Mouse (Mus musculus) heart, postnatal 4 days (tissue): ENCODE measurements around the gene Golga3. TPM values are rescaled to one million over a fixed set of nuclear protein-coding genes. Genes with fewer than 3 reads are reported as not detected.
A peak's percentile ranks its signal among the peaks of the same experiment; 100 is the strongest.

ENCODE experiments used
- DNase-seq: peaks from one replicate; pipeline ENCODE4 v3.0.0; 2021
- total RNA-seq, 2 experiments: library from RNA; stranded (reverse); gene quantifications; 2 replicates each; pipeline ENCODE4 v1.2.3; 2021

The Golga3 gene
- 10 to 100 TPM; 35.5 to 38.7 TPM for total RNA-seq

DNA sequence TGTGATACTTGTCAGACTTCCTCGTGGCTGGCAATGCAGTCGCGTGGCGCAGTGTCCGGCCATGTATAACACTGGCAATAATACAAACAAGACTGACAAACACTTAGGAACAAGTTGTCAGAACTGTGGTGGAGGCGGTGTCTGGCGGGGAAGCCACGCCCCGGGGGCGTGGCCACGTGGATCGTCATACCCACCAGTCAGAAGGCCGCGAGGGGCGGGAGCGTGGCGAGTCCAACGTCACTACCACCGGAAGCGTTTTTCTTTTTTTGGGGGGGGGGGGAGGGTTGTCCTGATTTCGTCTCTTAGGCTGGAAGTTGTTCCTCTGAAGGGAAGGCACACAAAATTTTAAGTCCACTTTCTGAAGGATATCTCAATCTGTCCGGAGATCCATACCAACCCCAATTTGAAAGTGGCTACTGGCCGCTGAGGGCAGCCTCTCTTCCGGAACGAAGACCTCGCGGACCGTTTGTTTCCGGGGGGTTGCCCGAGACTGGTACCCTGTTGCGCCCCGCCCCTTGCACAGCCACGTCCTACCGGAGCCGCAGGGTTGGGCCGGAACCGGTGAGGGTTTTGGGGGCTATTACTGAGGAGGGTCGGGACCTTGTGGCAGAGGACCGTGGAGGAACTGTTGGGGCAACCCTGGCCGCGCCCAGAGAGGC is at the start of gene Golga3:
TSS of gene Golga3 (plus strand) at position 340 of the 659 bp plus-strand sequence.
- DNase-seq, result peak; percentile 95

DNA sequence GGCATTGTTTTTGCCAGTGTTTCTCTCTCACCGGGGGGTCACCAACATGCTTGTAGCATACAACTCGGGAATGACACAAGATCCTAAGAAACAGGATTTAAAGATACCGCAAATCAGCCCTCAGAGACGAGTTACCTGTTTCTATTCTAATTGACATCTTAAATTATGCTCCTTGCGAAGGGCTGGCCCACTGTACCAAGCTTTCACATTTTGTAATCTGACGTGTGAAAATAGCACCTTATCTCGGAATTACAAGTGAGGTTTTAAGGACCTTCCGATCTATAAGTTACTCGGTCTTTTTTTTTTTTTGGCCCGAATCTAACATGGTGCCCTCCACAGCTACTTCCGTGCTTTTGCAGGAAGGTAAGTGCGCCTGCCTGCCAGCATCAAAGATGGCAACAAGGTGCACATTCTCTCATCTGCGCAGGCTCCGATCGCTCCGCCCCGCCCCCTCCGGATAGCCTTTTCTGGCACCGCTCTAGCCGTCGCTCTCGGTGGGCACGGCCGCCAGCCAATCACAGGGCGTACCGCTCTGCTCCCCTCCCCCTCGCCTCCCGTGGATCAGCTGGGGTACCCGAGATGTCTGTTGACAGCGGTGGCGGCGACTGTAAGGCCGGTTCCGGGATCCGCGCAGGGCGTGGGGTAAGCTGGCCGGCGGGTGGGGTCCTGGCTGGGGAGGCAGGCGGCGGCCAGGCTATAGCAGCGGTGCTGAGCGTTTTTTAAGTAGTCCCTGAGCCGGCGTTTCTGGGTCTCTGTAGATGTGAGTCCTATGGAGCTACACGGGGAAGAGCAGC is 41.0 kb upstream of the Golga3 start, which contains the start of gene Chfr:
TSS of gene Chfr (plus strand) at position 550 of the 794 bp plus-strand sequence.
- DNase-seq, result peak; percentile 99

DNA sequence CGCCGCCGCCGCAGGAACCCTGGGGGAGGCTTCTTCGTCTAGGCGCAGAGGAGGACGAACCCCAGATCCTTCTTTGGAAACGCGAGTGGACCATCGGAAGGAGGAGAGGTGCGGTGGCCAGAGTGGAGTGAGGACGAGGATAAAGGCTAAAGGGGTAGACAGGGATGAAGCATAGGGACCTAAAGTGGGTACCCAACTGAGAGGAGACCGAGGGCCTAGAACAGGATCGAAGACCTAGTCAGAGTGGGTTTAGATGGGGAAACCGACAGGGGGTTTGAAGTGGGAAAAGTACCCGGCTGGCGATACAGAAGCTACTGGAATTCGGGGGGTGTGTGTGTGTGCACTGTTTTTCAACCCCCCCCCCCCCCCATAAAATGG is 40.4 kb upstream of the Golga3 start:
- DNase-seq, result no peak

GRCm38 (mm10) chr5:110137816-110138215 is 38.7 kb upstream of the Golga3 start:
- no peak for DNase-seq

- no peak for DNase-seq
Observed at GRCm38 (mm10) chr5:110139325-110139724, 37.2 kb upstream of the Golga3 start.

DNA sequence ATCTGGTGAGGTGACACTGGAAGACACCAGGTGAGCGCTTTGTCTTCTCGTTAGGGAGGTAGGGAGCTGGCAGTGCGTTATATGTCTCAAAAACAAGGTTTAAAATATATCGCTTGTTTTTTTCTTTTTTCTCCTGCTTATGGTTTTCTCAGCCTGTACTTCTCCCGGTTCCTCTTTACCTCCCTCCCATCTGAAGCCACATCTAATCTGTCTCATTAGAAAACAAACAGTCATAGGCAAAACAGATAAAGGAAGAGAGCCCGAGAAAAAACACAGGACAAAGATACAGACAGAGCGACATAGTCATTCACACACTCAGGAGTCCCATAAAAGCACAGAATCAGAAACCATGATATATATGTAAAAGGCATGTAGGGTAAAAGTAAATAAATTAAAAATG is 36.1 kb upstream of the Golga3 start:
- DNase-seq, result no peak

DNA sequence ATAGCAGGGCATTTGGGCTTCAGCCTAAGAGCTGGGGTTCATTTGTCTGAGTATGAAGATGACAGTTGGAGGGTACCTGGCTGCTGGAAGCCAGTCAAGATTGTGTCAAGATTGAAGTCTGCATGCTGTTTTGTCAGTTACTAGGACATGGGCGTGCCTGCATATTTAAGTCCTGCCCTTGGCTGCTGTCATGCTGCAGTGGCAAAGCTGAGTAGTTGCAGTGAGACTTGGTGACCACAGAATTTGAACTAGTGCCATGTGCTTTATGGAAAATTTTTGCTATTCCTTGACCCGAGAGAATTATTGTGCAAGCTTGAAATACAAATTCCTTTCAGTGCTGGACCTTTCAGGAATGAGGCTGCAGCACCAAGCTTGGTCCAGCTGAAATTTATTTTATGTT is 34.2 kb upstream of the Golga3 start:
- peak; percentile 8 for DNase-seq

DNA sequence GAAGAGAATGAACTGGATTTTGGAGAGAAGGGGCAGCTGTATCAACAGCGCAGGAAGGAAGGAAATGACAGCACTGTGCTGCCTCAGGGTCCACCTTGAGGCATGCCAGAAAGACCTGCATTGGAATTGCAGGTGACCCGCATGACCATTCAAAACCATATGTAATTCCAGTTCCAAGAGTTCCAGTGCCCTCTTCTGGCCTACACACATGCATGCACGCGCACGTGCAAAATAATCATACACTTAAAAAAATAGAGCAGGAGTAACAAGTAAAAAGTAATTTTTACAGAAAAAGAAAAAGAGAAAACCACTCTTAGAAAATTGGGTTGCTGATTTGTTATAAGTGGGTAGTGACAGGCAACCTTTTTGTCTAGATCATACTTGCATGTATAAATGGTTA is 33.5 kb upstream of the Golga3 start:
- DNase-seq, result no peak

DNA sequence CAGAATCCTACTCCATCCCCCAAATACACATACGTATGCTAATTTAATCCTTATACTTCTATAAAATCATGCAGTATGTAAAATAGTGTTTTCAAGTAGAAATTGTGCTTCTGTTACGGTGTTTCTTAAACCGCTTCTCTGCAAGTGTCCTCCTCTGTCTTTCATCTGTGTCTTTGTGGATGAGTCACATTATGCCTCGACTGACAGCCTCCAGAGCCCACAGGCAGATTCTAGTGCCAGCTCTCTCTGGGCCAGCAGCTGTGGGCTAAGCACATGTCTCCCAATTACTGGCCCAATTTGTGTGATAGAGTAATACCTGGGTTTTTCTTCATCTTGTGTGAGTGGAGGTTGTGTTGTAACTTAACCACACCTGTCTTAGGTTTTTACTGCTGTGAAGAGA is 7.1 kb upstream of the Golga3 start:
- no peak for DNase-seq

GRCm38 (mm10) chr5:110177021-110177420 is 520 bp downstream of the Golga3 start:
- DNase-seq, result no peak

GRCm38 (mm10) chr5:110178628-110179027 is 2.1 kb downstream of the Golga3 start:
- no peak for DNase-seq

- no peak for DNase-seq
Observed at GRCm38 (mm10) chr5:110181716-110182115, 5.2 kb downstream of the Golga3 start.

DNA sequence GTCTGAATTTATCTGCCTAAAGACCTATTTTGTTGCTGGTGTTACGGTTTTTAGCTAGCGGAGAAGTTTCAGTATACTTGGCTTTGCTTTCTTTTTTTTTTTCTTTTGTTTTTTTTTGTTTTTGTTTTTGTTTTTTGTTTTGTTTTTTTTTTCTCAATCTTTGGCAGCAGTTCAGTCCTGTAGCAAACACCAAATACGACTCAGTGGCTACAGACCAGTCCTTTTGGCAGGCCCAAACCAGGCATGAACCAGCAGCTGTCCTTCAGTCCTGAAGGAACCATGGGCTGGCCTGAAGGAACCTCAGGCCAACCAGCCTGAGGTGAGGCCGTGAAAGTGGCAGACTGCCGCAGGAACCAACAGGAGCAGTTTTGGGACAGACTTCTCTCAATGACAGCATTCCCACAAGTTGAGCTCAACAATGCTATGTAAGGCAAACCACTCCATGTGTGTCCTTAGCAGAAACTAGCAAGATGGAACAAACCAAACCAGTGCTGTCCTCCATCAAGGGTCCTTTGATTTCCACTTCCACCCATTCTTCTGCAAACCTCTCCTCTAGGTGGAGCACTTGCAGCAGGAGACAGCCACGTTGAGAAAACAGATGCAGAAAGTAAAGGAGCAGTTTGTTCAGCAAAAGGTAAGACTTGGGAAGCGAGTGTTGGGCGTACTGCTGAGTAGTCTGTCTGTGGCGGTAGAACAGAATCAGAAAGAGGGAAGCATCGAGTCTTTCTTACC is 26.8 kb downstream of the Golga3 start:
- no peak for DNase-seq

GRCm38 (mm10) chr5:110204777-110205176 is 28.3 kb downstream of the Golga3 start:
- no peak for DNase-seq

GRCm38 (mm10) chr5:110211312-110211711 is 34.8 kb downstream of the Golga3 start:
- DNase-seq, result no peak

DNA sequence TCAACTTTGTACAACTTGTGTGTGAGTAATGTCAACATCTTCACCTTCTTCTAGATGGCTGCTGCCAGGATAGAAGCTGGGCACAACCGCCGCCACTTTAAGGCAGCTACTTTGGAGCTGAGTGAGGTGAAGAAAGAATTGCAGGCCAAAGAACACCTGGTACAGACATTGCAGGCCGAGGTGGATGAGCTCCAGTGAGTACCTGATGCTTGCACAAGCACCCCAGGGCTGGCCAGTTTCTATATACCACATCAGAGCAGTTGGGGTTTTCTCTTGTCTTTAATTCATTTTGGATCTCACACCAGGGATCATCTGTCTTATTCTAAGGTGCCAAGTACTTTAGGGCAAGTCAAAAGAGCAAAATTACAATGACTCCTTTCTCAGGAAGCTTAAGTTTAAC is 40.3 kb downstream of the Golga3 start:
- no peak for DNase-seq

- DNase-seq, result no peak
Observed at GRCm38 (mm10) chr5:110220331-110220730, 43.8 kb downstream of the Golga3 start.

DNA sequence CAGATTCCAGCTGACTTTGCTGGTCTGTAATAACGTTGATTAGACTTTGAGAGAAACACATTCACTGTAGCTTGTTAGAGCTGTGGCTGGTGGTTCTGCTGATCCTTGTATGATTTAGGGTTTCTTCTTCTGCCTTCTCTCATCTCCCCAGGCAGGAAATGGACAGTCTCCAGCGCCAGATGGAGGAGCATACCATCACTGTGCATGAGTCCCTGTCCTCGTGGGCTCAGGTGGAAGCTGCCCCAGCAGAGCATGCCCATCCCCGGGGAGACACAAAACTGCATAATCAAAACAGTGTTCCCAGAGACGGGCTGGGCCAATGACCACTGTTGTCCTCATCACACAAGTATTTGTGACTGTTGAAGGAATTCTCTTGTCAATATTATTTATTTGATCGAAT is 46.3 kb downstream of the Golga3 start:
- no peak for DNase-seq

DNA sequence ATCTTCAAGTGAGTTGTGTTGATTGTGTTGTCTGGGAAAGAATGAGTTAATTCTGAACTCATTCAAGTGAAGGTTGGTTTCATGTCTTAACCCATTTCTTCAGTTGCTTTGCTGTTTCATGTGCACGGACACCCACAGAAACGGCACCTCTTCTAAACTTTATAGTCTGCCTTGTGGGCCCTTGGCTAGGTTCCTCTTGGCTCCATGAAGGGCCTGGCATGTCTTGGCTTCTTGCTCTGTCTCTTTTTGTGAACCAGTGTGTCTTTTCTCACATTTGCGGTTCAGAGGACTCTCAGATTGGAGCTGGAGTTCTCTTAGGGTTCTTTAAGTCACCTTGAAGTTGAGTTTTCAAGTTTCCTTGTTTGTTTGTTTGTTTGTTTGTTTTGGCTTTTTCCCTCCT is 48.6 kb downstream of the Golga3 start:
- no peak for DNase-seq

DNA sequence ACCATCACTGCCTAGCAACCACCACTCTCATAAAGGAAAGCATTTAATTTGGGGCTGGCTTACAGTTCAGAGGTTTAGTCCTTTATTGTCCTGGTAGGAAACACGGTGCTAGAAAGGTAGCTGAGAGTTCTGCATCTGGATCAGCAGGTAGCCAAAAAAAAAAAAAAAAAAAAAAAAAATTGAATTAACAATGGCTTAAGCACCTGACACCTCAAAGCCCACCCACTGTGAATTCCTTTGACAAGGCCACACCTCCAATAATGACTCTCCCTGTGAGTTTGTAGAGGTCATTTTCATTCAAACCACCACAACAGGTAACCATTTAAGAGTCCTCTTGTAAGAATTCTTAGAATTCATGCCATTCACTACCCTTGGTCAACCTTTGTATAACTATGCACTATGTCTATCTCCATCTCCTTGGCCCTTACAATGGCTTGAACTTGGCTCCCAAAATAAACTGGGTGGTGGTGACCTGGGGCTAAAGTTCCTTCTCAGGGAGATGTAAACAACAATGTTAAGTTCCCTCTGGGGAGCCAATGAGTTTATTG is 50.9 kb downstream of the Golga3 start:
- DNase-seq, result no peak

DNA sequence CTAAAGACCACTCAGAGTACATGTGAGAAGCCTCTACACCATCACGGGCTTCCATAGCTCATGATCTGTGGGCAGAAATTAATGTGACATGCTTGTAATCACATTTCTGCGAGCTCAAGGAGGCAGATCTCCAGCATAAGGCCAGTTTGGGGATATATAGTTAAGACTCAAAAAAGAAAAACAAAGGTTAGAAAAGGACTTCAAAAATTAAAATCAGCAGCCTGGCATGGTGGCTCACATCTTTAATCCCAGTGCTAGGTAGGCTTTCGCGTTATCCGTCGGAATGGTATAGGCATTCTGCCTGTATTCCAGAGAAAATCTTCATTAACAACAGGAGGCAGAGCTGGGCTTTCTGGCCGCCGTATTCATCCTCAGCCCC is 53.9 kb downstream of the Golga3 start:
- DNase-seq, result no peak

DNA sequence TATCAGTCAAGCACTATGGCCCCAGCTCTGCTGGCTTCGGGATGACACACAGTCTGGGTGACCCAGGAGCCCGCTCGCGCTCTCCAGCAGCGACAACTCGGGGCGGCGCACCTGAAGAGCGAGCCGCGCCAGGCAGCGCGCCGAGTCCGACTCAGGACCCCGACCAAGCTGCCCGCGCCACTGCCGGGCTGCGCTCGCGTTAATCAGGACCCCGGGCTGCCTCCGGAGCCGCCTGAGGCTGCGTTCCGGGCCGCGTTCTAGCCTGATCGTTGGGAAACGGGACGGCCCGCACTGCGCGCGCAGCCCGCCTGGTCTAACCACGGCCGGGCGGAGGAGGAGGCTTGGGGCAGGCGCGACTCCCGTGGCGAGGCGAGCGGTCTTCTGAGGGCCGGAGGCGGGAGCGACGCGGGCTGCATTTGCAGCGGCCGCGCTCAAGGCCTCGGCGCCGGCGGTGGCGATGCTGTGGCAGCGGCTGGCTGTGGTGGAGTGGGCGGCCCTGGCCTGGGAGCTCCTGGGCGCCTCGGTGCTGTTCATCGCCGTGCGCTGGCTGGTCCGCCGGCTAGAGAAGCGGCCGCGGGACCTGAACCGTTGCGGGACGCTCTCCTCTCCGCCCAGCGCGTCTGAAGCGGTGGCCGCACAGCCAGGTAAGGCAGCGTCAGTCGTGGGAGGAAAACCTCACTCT is 54.4 kb downstream of the Golga3 start, which contains the start of gene Ankle2:
TSS of gene Ankle2 (plus strand) at position 225 of the 682 bp plus-strand sequence.
- DNase-seq, result peak; percentile 95
